Mouse (Mus musculus) CH12.LX (cell line): ENCODE data around the gene Lypd6.

Source experiments
- CTCF ChIP-seq, 2 experiments: IDR thresholded peaks in 1 of 2; conservative IDR thresholded peaks in 1 of 2; 2 replicates each; pipeline ENCODE4 v1.5.1; 2011 to 2012; ENCODE audit warnings: low read depth in 2 of 2, low read length in 2 of 2, improper control_type of control experiment in 1 of 2, inconsistent platforms in 1 of 2, mild to moderate bottlenecking in 1 of 2, moderate library complexity in 1 of 2
- HCFC1 ChIP-seq: IDR thresholded peaks from 2 replicates; pipeline ENCODE4 v1.6.1; 2012; ENCODE audit warnings: low read depth, mild to moderate bottlenecking, inconsistent platforms, low read length, improper control_type of control experiment
- JUND ChIP-seq: conservative IDR thresholded peaks from 2 replicates; pipeline ENCODE4 v1.6.1; 2011; ENCODE audit warnings: low read depth, low read length, improper control_type of control experiment
- MAFK ChIP-seq: IDR thresholded peaks from 2 replicates; pipeline ENCODE4 v1.6.1; 2011; ENCODE audit warnings: low read length, improper control_type of control experiment; ENCODE audit not compliant: insufficient replicate concordance
- NELFE ChIP-seq: IDR thresholded peaks from 2 replicates; pipeline ENCODE4 v1.6.1; 2011; ENCODE audit warnings: low read depth, low read length, improper control_type of control experiment
- RAD21 ChIP-seq: IDR thresholded peaks from 2 replicates; pipeline ENCODE4 v1.6.1; 2011; ENCODE audit warnings: low read depth, mild to moderate bottlenecking, low read length, improper control_type of control experiment, moderate library complexity
- TBP ChIP-seq: conservative IDR thresholded peaks from 2 replicates; pipeline ENCODE4 v1.6.1; 2011; ENCODE audit warnings: low read depth, low read length, improper control_type of control experiment
- UBTF ChIP-seq: IDR thresholded peaks from 2 replicates; pipeline ENCODE4 v1.6.1; 2012; ENCODE audit warnings: low read depth, mild to moderate bottlenecking, inconsistent platforms, low read length, improper control_type of control experiment, moderate library complexity
- USF1 ChIP-seq: IDR thresholded peaks from 2 replicates; pipeline ENCODE4 v1.6.1; 2014; ENCODE audit warnings: low read depth, mild to moderate bottlenecking, inconsistent platforms, low read length, improper control_type of control experiment
- ZC3H11A ChIP-seq: IDR thresholded peaks from 2 replicates; pipeline ENCODE4 v1.6.1; 2012; ENCODE audit warnings: low read depth, mild to moderate bottlenecking, inconsistent platforms, low read length, improper control_type of control experiment

DNA sequence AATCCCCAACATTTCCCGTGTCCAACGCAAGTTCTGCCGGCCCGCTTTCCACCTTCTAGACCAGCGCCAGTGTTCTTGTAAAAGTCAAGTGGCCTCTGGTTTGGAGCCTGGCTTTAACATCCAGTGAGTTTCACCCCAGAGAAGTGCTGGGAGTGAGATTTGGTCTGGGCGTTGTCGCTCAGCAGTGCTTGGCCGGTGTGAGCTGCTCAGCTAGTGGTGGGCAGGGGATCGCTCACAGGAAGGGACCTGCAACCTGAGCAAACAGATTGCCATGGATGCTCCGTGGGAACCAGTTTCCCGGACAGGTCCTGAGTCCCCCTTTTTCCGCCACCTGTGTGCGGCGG is 355 bp upstream of the Lypd6 start:
- TF ChIP-seq HCFC1 (no peak), USF1 (no peak), JUND (no peak), CTCF (conservative IDR thresholded peaks at IDR 0.05 in 1 of 2, IDR thresholded peaks at IDR 0.05 in 1 of 2; ENCODE audit: low read depth in 2 of 2, low read length in 2 of 2) (no peak), MAFK (no peak), ZC3H11A (no peak), UBTF (no peak), RAD21 (no peak), NELFE (no peak), TBP (no peak)
